Mouse (Mus musculus): ENCODE measurements around the gene Casp8.
"Not testable (repeated sequence)": the region's sequence is repeated elsewhere in the genome, so short reads cannot be mapped to it uniquely, and the experiment has no call there.

The Casp8 gene

GRCm38 (mm10) chr1:58795291-58796058 lies at the start of gene Casp8:
TSS of gene Casp8 (plus strand) at chr1:58795374.
- DNase-seq (ENCODE audit: low spot score): peak; percentile 64

- no peak for DNase-seq (ENCODE audit: low spot score)
Observed at GRCm38 (mm10) chr1:58746880-58747279, 48.3 kb upstream of the Casp8 start.

GRCm38 (mm10) chr1:58759451-58759850 lies 35.7 kb upstream of the Casp8 start:
- no peak for DNase-seq (ENCODE audit: low spot score)

GRCm38 (mm10) chr1:58760581-58760980 lies 34.6 kb upstream of the Casp8 start:
- DNase-seq (ENCODE audit: low spot score): no peak

GRCm38 (mm10) chr1:58761391-58762275 lies 33.5 kb upstream of the Casp8 start:
- not testable (repeated sequence) for DNase-seq (ENCODE audit: low spot score)

- DNase-seq (ENCODE audit: low spot score): no peak
Observed at GRCm38 (mm10) chr1:58762576-58762975, 32.6 kb upstream of the Casp8 start.

- not testable (repeated sequence) for DNase-seq (ENCODE audit: low spot score)
Observed at GRCm38 (mm10) chr1:58766446-58766845, 28.7 kb upstream of the Casp8 start.

- DNase-seq (ENCODE audit: low spot score): no peak
Observed at GRCm38 (mm10) chr1:58769136-58769535, 26.0 kb upstream of the Casp8 start.

- no peak for DNase-seq (ENCODE audit: low spot score)
Observed at GRCm38 (mm10) chr1:58769701-58770100, 25.5 kb upstream of the Casp8 start.

GRCm38 (mm10) chr1:58770111-58770720 lies 25.0 kb upstream of the Casp8 start:
- DNase-seq (ENCODE audit: low spot score): no peak

GRCm38 (mm10) chr1:58772084-58772483 lies 23.1 kb upstream of the Casp8 start:
- no peak for DNase-seq (ENCODE audit: low spot score)

- no peak for DNase-seq (ENCODE audit: low spot score)
Observed at GRCm38 (mm10) chr1:58773280-58773679, 21.9 kb upstream of the Casp8 start.

GRCm38 (mm10) chr1:58773905-58774304 lies 21.3 kb upstream of the Casp8 start:
- DNase-seq (ENCODE audit: low spot score): no peak

- no peak for DNase-seq (ENCODE audit: low spot score)
Observed at GRCm38 (mm10) chr1:58775361-58775760, 19.8 kb upstream of the Casp8 start.

- DNase-seq (ENCODE audit: low spot score): no peak
Observed at GRCm38 (mm10) chr1:58777583-58777982, 17.6 kb upstream of the Casp8 start.

GRCm38 (mm10) chr1:58778226-58778625 lies 16.9 kb upstream of the Casp8 start:
- no peak for DNase-seq (ENCODE audit: low spot score)

GRCm38 (mm10) chr1:58786276-58786675 lies 8.9 kb upstream of the Casp8 start:
- no peak for DNase-seq (ENCODE audit: low spot score)

GRCm38 (mm10) chr1:58788410-58788809 lies 6.8 kb upstream of the Casp8 start:
- no peak for DNase-seq (ENCODE audit: low spot score)

- no peak for DNase-seq (ENCODE audit: low spot score)
Observed at GRCm38 (mm10) chr1:58794705-58795104, 469 bp upstream of the Casp8 start.

- no peak for DNase-seq (ENCODE audit: low spot score)
Observed at GRCm38 (mm10) chr1:58796059-58796363, 837 bp downstream of the Casp8 start.

- no peak for DNase-seq (ENCODE audit: low spot score)
Observed at GRCm38 (mm10) chr1:58796853-58797252, 1.7 kb downstream of the Casp8 start.

GRCm38 (mm10) chr1:58797370-58797769 lies 2.2 kb downstream of the Casp8 start:
- no peak for DNase-seq (ENCODE audit: low spot score)

- DNase-seq (ENCODE audit: low spot score): no peak
Observed at GRCm38 (mm10) chr1:58798911-58799310, 3.7 kb downstream of the Casp8 start.
